Mouse (Mus musculus) intestine, postnatal 0 days (tissue): ENCODE measurements around the gene Mttp. TPM values are rescaled to one million over a fixed set of nuclear protein-coding genes. Genes with fewer than 3 reads are reported as not detected.

Source experiments
- ATAC-seq: fragments of 200-750 bp; cut with Nextera tagmentation; 2 replicates; pipeline ENCODE4 v1.8.0; 2017; ENCODE audit warnings: mild to moderate bottlenecking, moderate TSS enrichment, moderate library complexity
- H3K27ac ChIP-seq: fragments of 300-500 bp; sonication (generic); 2 replicates; pipeline ENCODE4 v1.5.1; 2014; ENCODE audit warnings: mild to moderate bottlenecking, low read depth, low read length, moderate library complexity
- H3K27me3 ChIP-seq: fragments of 300-500 bp; sonication (generic); replicated peaks from 2 replicates; pipeline ENCODE4 v1.6.1; 2014; ENCODE audit warnings: low read length, mixed read lengths; ENCODE audit not compliant: control insufficient read depth, insufficient read depth
- H3K36me3 ChIP-seq: fragments of 300-500 bp; sonication (generic); 2 replicates; pipeline ENCODE4 v1.6.1; 2014; ENCODE audit warnings: mild to moderate bottlenecking, moderate library complexity; ENCODE audit not compliant: control insufficient read depth, insufficient read depth
- H3K4me1 ChIP-seq: fragments of 300-500 bp; sonication (generic); replicated peaks from 2 replicates; pipeline ENCODE4 v1.6.1; 2014; ENCODE audit warnings: antibody characterized with exemption, low read length, mixed read lengths; ENCODE audit not compliant: control insufficient read depth, insufficient read depth
- H3K4me2 ChIP-seq: fragments of 300-500 bp; sonication (generic); replicated peaks from 2 replicates; pipeline ENCODE4 v1.6.1; 2014; ENCODE audit warnings: low read depth, mild to moderate bottlenecking, moderate library complexity
- H3K4me3 ChIP-seq: fragments of 300-500 bp; sonication (generic); 2 replicates; pipeline ENCODE4 v1.5.1; 2014; ENCODE audit warnings: low read depth, low read length
- H3K9ac ChIP-seq: fragments of 300-500 bp; sonication (generic); 2 replicates; pipeline ENCODE4 v1.6.1; 2014; ENCODE audit warnings: mild to moderate bottlenecking, low read depth, low read length
- H3K9me3 ChIP-seq: fragments of 300-500 bp; sonication (generic); 2 replicates; pipeline ENCODE4 v1.6.1; 2016; ENCODE audit warnings: mixed run types; ENCODE audit not compliant: control insufficient read depth
- CTCF ChIP-seq: sonication (generic); IDR thresholded peaks from 2 replicates; pipeline ENCODE4 v1.5.1; 2016; ENCODE audit warnings: low read depth, mild to moderate bottlenecking, control low read depth, antibody characterized with exemption, moderate library complexity
- WGBS: fragments of 180-500 bp; shearing (Covaris S2); extraction: QIAGEN DNeasy Blood & Tissue Kit; methylation state at CpG from one replicate; pipeline ENCODE4 v1.1.7; 2014; 5-methylcytosine and 5-hydroxymethylcytosine counted together
- polyA plus RNA-seq: library from polyadenylated mRNA; unstranded; fragments of >200 nt; fragmentation: Nextera tagmentation; extraction: Ambion mirVana; gene quantifications from 2 replicates; pipeline ENCODE4 v1.2.1, GENCODE M21; 2015

Mttp gene
- polyA plus RNA-seq, 1 experiment from 2014 or later: 998 TPM

DNA sequence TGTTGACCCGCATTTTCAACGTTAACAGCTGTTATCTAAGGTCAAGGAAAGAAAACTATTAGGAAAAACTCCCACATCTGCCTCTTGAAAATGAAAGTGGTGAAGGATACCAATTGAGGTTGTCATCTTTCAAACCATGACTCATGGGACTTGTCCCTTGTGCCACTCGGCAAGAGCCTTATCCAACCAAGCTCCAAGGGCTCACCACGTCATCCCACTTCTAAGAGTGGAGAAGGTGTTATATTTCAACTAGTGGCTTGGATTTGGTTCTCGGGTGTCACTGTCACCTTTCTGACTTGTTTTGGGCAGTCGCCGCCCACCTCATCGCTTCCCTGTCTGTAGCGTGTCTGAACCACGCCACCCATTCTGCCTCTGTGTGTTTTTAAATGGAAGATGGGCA is 20.9 kb downstream of the Mttp start:
- Histone ChIP-seq H3K4me3 (no peak overlapping the region), H3K4me2 (no peak overlapping the region), H3K27ac (0 out of 2 replicates have a peak overlapping the region, but pooled peaks have one; percentile 15), H3K9ac (no peak overlapping the region), H3K9me3 (no peaks in the 10 kb centered on the region), H3K27me3 (no peaks in the 10 kb centered on the region), H3K36me3 (peaks cover 16% of the 10 kb centered on the region), H3K4me1 (no peaks in the 10 kb centered on the region; the same call in 1 of the 2 replicates)
- no peak for ATAC-seq
- 75% methylated on average over 10 of the region's 10 CpGs for WGBS
- TF ChIP-seq CTCF: no peak

DNA sequence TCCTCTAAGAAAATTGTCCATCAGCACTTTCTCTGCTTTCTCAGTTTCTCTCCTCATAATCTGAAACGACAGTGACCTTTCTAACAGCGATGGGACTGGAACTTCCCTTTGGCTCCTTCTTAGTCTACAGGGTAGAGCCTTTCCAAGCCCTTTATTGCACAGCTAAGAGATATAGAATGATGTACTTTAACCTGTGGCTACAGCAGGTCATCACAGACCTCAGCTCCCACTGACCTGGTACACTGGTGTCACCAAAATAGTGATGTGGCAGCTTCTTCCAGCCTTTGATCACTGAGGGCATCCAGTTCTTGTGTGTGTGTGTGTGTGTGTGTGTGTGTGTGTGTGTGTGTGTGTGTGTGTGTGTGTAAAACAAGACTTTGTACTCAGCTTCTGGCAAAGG is 23.3 kb downstream of the Mttp start:
- no peaks in the 10 kb centered on the region for H3K9me3 ChIP-seq
- WGBS: 59% methylated on average over 2 of the region's 2 CpGs
- peak overlapping the region; percentile 82 for H3K27ac ChIP-seq
- ATAC-seq: peak; percentile 77
- no peaks in the 10 kb centered on the region for H3K27me3 ChIP-seq
- no peak for TF ChIP-seq CTCF
- H3K4me3 ChIP-seq: no peak overlapping the region
- H3K4me2 ChIP-seq: no peak overlapping the region
- H3K4me1 ChIP-seq: no peaks in the 10 kb centered on the region; the same call in 1 of the 2 replicates
- peaks cover 22% of the 10 kb centered on the region for H3K36me3 ChIP-seq
- H3K9ac ChIP-seq: no peak overlapping the region

DNA sequence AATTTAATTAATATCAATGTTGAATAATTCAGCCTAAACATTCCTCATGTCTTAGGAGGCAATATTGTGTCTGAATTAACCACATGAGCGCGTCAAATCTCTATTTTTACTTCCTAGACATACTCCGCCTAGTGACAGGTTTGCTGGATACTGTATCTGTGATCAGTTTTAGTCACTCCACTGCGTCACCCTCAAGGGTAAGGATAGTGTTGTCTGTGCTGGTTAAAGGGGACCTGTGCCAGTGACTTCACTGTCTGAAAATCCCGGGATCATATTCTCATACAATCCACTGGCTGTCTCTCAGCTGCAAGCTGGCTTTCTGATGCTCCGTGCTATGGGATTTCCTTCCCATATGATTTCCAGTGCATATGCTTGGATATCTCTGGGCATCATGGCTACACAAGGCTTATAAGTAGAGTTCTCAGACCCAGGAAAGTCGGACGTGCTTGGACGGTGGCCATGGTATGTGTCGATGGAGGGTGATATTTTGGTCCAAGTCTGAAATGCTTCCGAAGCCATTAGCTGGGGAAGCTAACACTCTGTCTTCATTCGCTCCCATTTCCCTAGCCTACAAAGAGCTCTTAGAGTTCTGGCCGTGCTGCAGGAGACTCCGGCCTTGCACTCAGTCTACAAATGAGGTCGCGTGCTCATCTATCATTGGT is 25.2 kb downstream of the Mttp start:
- Histone ChIP-seq H3K27me3 (no peaks in the 10 kb centered on the region), H3K27ac (peak overlapping the region; percentile 51; the same call in 1 of the 2 replicates), H3K36me3 (peaks cover 33% of the 10 kb centered on the region), H3K4me3 (no peak overlapping the region), H3K4me1 (no peaks in the 10 kb centered on the region; the same call in 1 of the 2 replicates), H3K9ac (no peak overlapping the region), H3K4me2 (no peak overlapping the region), H3K9me3 (no peaks in the 10 kb centered on the region)
- 88% methylated on average over 16 of the region's 16 CpGs for WGBS
- ATAC-seq: no peak
- TF ChIP-seq CTCF: no peak

DNA sequence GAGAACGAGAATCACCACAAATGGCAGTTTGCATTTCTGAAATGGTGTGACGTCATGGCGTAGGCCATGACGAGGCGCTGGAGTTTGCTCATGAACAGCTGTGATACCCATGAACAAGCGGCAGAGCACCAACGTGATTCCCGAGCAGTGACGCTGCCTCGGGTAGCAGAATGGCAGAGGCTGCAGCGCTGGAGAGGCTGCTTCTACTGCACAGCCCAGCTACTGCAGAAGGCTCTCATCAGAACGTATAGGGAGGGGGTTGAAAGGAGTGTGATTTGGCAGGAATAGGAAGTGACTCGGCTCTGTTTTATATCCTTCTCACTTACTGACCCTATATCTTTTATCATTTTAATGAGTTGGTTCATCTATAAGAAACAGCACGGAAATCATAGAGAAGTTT is 25.9 kb downstream of the Mttp start:
- Histone ChIP-seq H3K36me3 (peaks cover 36% of the 10 kb centered on the region), H3K27ac (peak overlapping the region; percentile 58), H3K4me1 (no peaks in the 10 kb centered on the region; the same call in 1 of the 2 replicates), H3K4me2 (no peak overlapping the region), H3K9ac (0 out of 2 replicates have a peak overlapping the region, but pooled peaks have one; percentile 22), H3K9me3 (no peaks in the 10 kb centered on the region), H3K4me3 (no peak overlapping the region), H3K27me3 (no peaks in the 10 kb centered on the region)
- TF ChIP-seq CTCF: no peak
- 70% methylated on average over 14 of the region's 14 CpGs for WGBS
- ATAC-seq: no peak

DNA sequence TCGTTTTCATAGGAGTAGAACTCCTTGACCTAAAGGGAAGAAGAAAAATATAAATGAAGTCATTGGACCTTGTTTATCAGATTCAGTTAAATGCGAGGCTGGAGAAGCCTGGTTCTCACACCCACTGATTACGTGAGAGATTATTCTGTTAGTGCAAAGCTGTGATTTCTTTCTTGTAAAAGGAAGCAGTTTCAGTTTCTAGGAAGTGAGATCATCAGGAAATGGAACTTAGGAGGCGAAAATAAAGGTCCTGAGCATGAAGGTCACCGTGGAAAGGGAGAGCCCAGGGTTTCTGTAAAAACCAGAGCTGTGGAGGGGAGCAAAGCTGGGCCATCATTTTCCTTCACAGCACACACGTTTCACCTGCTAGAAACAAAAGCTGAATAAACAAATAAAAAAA is 26.4 kb downstream of the Mttp start:
- H3K4me1 ChIP-seq: no peaks in the 10 kb centered on the region; the same call in 1 of the 2 replicates
- H3K27ac ChIP-seq: peak overlapping the region; percentile 58
- H3K4me3 ChIP-seq: no peak overlapping the region
- peaks cover 36% of the 10 kb centered on the region for H3K36me3 ChIP-seq
- no peak for ATAC-seq
- TF ChIP-seq CTCF: no peak
- no peak overlapping the region for H3K4me2 ChIP-seq
- 0 out of 2 replicates have a peak overlapping the region, but pooled peaks have one; percentile 22 for H3K9ac ChIP-seq
- no peaks in the 10 kb centered on the region for H3K9me3 ChIP-seq
- no peaks in the 10 kb centered on the region for H3K27me3 ChIP-seq
- 51% methylated on average over 6 of the region's 6 CpGs for WGBS

DNA sequence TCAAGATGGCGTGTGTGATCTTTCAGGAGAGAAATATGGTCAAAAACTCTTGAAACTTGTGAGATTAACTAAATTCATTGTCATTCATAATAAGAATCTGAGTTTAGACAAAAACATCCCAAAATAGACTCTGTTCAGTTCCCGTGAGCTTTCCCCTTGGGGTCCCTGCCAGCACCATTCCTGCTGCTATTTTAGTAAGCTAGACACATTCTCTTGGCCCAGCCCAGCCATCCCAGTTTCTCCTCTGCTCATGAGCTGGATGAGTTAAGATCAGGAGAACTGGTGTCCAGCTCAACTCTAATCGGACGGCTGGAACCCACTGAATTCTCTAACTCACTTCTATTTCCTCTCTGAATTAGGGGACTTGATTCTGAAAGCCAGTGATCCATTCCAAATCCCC is 27.9 kb downstream of the Mttp start:
- no peak overlapping the region for H3K9ac ChIP-seq
- no peak overlapping the region for H3K4me3 ChIP-seq
- H3K27ac ChIP-seq: no peak overlapping the region
- H3K4me2 ChIP-seq: no peak overlapping the region
- TF ChIP-seq CTCF: no peak
- H3K4me1 ChIP-seq: no peaks in the 10 kb centered on the region; the same call in 1 of the 2 replicates
- 78% methylated on average over 4 of the region's 4 CpGs for WGBS
- peaks cover 43% of the 10 kb centered on the region for H3K36me3 ChIP-seq
- ATAC-seq: no peak
- H3K27me3 ChIP-seq: no peaks in the 10 kb centered on the region
- no peaks in the 10 kb centered on the region for H3K9me3 ChIP-seq
